Mouse (Mus musculus): Measurements from ENCODE around the gene Tcte1.

Tcte1 gene

DNA sequence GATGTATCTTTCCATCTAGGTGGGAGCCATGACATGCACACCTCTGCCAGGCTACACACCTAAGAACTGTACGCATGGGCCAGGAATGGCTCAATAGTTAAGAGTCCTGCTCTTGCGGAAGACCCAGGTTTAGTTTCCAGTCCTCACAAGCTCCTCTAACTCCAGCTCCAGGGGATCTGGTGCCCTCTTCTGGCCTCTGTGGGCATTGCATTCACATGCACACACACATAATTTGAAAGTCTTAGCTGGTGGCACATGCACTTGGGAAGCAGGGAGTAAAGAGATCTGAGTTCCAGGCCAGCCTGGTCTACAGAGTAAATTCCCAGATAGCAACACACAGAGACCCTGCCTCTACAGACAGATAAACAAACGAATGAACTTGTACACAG lies 63.2 kb downstream of the Tcte1 start:
- no peak for DNase-seq

DNA sequence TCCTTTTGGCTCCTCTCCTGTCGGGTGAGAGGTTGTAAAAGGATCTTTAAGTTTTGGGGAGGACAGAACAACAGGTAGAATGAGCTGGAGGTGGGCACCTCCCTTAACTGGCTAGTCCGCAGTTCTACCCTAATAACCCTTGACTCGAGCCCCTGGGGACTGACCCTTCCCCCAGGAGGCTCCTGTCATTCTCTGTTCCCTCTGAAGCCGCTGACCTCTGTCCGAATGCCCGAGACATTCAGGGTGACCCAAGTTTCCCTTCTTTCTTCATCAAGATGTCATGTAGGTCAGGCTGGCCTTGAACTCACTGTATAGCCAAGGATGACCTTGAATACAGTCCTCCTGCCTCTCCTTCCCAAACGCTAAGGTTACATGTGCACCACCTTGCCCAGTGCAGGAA lies 65.1 kb downstream of the Tcte1 start:
- DNase-seq: no peak

- DNase-seq: no peak
These were observed 66.0 kb downstream of the Tcte1 start for GRCm38 (mm10) chr17:45589236-45589635.

DNA sequence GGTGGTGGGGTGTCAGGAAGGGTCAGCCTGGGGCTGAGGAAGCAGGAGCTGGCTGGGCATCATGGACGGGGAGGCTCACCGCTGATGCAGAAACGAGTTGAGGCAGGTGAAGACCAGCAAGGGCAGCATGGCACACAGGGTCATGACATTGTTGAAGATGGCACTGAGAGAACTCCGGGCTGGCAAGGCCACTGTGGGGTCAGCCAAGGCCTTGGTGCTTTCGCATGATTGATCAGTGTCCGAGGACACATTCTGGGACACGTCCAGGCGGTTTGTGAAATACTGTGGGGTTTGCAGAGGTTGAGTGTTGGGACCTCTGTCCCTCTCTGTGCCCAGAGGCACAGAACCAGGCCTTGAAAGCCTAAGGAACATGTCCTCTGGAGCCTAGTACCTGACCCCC lies 66.6 kb downstream of the Tcte1 start:
- DNase-seq: no peak

GRCm38 (mm10) chr17:45590410-45590809 lies 67.2 kb downstream of the Tcte1 start:
- DNase-seq: no peak

DNA sequence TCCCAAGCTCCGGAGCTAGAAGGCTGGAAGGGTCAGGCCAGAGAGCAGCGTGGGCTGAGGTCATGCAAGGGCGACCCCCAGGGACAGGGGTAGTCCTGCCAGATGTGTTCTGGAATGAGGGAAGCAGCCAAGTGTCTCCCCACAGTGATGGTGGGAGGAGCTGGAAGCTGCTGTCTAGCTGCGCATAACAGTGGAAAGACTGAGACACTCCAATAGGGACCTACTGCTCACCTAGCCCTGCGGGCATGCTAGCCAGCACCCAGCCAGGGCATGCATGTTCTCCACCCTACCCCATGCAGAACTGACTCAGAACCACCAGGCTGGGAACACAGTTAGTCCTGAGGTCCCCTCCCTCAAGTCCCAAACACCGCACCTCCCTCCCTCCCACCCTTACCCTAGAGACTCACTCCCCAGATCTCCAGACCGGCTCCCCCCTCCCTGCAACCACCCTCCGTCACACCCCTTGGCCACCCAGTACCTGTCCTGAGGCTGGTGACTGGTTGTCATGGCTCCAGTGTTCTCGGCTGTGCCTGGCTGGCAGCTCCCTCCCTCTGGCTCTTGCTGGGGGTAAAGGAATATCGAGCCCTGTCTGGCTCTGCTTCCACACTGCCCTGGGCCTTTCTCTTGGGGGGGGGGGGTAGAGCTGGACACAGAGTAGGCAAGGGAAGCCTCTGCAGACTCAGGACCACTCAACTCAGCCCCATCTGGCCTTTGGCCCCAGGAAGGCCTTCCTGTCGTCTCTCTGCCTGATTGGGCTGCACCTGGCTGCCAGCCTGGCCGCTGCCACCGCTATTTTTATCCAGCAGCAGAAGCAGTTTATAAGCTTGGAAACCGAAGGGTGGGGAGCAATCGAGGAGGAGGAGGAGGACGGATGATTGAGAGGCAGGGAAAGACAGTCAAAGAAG lies 68.7 kb downstream of the Tcte1 start:
- DNase-seq: no peak

Data from thymus, adult 18-20 months (tissue).